Mouse (Mus musculus) spleen, adult 2 months (tissue): Measurements from ENCODE around the gene Dapp1. TPM values are rescaled to one million over a fixed set of nuclear protein-coding genes. Genes with fewer than 3 reads are reported as not detected.

ENCODE experiments used
- DNase-seq, 2 experiments: peaks; one replicate each; pipeline versions ENCODE4 v3.0.0 to v3.0.0-alpha.2; 2012 to 2021; ENCODE audit warnings: low spot score in 2 of 2, low read depth in 1 of 2
- H3K27ac ChIP-seq: fragments of 200-500 bp; 2 replicates; pipeline ENCODE4 v1.5.1; 2012; ENCODE audit warnings: low read length, inconsistent platforms; ENCODE audit not compliant: insufficient read depth
- H3K27me3 ChIP-seq: fragments of 200-500 bp; 2 replicates; pipeline ENCODE4 v1.6.1; 2012; ENCODE audit warnings: mild to moderate bottlenecking, moderate library complexity, low read length, inconsistent platforms; ENCODE audit not compliant: control insufficient read depth, insufficient read depth
- H3K36me3 ChIP-seq: fragments of 200-500 bp; 2 replicates; pipeline ENCODE4 v1.6.1; 2012; ENCODE audit warnings: mild to moderate bottlenecking, low read length, inconsistent platforms; ENCODE audit not compliant: control insufficient read depth, insufficient read depth
- H3K4me1 ChIP-seq: fragments of 200-500 bp; 2 replicates; pipeline ENCODE4 v1.6.1; 2011; ENCODE audit warnings: inconsistent platforms; ENCODE audit not compliant: control insufficient read depth, insufficient read depth, insufficient read length
- H3K4me3 ChIP-seq: fragments of 200-500 bp; 2 replicates; pipeline ENCODE4 v1.5.1; 2011; ENCODE audit warnings: mild to moderate bottlenecking, inconsistent platforms; ENCODE audit not compliant: insufficient read depth, insufficient read length; ENCODE audit errors: extremely low read depth
- CTCF ChIP-seq: fragments of 200-500 bp; IDR thresholded peaks from 2 replicates; pipeline ENCODE4 v1.5.1; 2011; ENCODE audit warnings: mild to moderate bottlenecking, inconsistent platforms; ENCODE audit not compliant: insufficient read depth, insufficient read length, insufficient replicate concordance; ENCODE audit errors: extremely low read depth
- POLR2A ChIP-seq: fragments of 200-500 bp; IDR thresholded peaks from 2 replicates; pipeline ENCODE4 v1.6.1; 2011; ENCODE audit warnings: low read depth, low read length, inconsistent platforms
- WGBS: fragments of 180-500 bp; shearing (Covaris S2); methylation state at CpG from one replicate; pipeline ENCODE4 v1.1.7; 2018; 5-methylcytosine and 5-hydroxymethylcytosine counted together
- polyA plus RNA-seq: library from polyadenylated mRNA; depleted of rRNA; stranded (reverse); fragments of >200 nt; gene quantifications from 2 replicates; pipeline ENCODE4 v1.2.3, GENCODE M21; 2012; rRNA removed

The Dapp1 gene
- polyA plus RNA-seq, result 11.9 and 13.5 TPM in 2 replicates

GRCm38 (mm10) chr3:137981382-137981750, at the start of gene Dapp1:
Gene Dapp1 (minus strand): TSS chr3:137981545.
- H3K4me1 ChIP-seq, result no peaks in the 10 kb centered on the region; the same call in 1 of the 2 replicates
- peaks cover 3% of the 10 kb centered on the region for H3K36me3 ChIP-seq
- DNase-seq, result peak; percentile 83 to 84
- peak within 1 kb of the TSS; percentile 98 for H3K27ac ChIP-seq
- no peaks in the 10 kb centered on the region for H3K27me3 ChIP-seq
- H3K4me3 ChIP-seq, result peak within 1 kb of the TSS; percentile 96
- 0% methylated on average over 10 of the region's 10 CpGs for WGBS
- TF ChIP-seq CTCF (no peak), POLR2A (peak; percentile 94)

GRCm38 (mm10) chr3:138030563-138030962, 49.2 kb upstream of the Dapp1 start:
- H3K36me3 ChIP-seq, result no peaks in the 10 kb centered on the region
- no peaks in the 10 kb centered on the region for H3K27me3 ChIP-seq
- no peaks in the 10 kb centered on the region for H3K4me1 ChIP-seq
- no peak for DNase-seq
- TF ChIP-seq CTCF (no peak), POLR2A (no peak)
- WGBS, result 67% methylated on average over 6 of the region's 6 CpGs
- H3K4me3 ChIP-seq, result no peak overlapping the region
- no peak overlapping the region for H3K27ac ChIP-seq

DNA sequence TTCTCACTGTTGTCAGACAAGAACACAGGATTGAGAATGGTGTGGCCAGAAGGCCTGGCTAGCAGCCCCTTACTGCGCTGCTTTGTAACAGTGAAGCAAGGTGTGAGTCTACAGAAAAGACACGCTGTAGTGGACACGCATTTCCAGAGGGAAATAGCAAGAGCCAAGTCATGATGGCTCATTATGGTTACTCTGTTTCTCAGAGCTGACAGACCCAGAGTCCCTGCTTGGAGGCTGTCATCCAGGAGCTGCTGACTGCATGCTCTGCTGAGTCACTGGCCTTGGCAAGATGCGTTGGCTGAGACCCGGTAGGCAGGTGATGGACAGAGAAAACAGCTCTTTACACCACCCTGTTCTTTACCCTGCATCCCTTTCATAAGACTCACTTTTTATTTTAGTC, 48.0 kb upstream of the Dapp1 start:
- Histone ChIP-seq H3K4me1 (no peaks in the 10 kb centered on the region), H3K27me3 (no peaks in the 10 kb centered on the region), H3K27ac (no peak overlapping the region), H3K36me3 (no peaks in the 10 kb centered on the region), H3K4me3 (no peak overlapping the region)
- TF ChIP-seq CTCF, result no peak
- no peak for TF ChIP-seq POLR2A
- no peak for DNase-seq
- WGBS, result 74% methylated on average over 5 of the region's 5 CpGs

- DNase-seq, result no peak
- H3K27me3 ChIP-seq, result no peaks in the 10 kb centered on the region
- 73% methylated on average over 5 of the region's 5 CpGs for WGBS
- no peaks in the 10 kb centered on the region for H3K36me3 ChIP-seq
- no peaks in the 10 kb centered on the region for H3K4me1 ChIP-seq
- no peak overlapping the region for H3K4me3 ChIP-seq
- TF ChIP-seq CTCF (no peak), POLR2A (no peak)
- H3K27ac ChIP-seq, result no peak overlapping the region
These were observed 46.4 kb upstream of the Dapp1 start for GRCm38 (mm10) chr3:138027575-138028362.

- no peak for DNase-seq
- no peak for TF ChIP-seq CTCF
- no peak for TF ChIP-seq POLR2A
- Histone ChIP-seq H3K27ac (no peak overlapping the region), H3K36me3 (no peaks in the 10 kb centered on the region), H3K4me3 (no peak overlapping the region), H3K4me1 (no peaks in the 10 kb centered on the region), H3K27me3 (no peaks in the 10 kb centered on the region)
- 46% methylated on average over 10 of the region's 10 CpGs for WGBS
These were observed 44.9 kb upstream of the Dapp1 start for GRCm38 (mm10) chr3:138026286-138026685.

DNA sequence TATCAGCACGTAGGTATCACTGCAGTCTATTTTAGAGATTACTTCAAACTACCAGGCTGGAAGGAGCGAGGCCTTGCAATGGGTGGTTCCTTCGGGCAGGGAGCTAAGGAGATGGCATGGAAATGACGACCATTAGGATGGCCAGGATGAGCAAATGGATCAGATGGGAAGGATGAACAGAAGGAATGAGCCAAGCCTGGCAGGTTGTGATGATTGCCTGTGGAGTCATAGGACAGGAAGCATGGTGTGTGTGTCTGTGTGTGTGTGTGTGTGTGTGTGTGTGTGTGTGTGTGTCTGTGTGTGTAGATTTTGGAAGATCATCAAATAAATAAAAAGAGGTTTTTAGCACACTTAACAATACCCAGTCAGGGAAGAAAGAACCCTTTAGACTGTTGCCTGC, 41.3 kb upstream of the Dapp1 start:
- Histone ChIP-seq H3K36me3 (no peaks in the 10 kb centered on the region), H3K27me3 (no peaks in the 10 kb centered on the region), H3K4me1 (no peaks in the 10 kb centered on the region), H3K4me3 (no peak overlapping the region), H3K27ac (no peak overlapping the region)
- TF ChIP-seq POLR2A (no peak), CTCF (no peak)
- WGBS, result 97% methylated on average over 4 of the region's 4 CpGs
- no peak for DNase-seq

DNA sequence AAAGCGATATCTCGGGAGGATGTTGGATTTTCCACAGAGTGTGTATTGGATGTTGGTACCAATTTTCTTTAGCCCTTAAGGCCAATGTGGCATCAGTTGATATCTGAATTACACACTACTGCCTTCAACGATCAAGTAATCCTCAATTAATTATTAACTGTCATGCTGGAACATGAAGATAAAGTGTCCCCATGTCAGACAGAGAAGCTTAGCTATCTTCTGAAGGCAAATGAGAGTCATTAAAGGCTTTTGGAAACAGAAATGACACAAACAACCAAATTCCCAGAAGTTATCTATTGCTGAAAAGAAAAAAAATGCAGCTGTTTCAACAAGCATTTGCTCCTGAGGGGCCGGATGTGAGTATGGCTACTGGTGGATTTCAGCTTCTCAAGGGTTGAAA, 40.7 kb upstream of the Dapp1 start:
- no peak for DNase-seq
- Histone ChIP-seq H3K4me1 (no peaks in the 10 kb centered on the region), H3K36me3 (no peaks in the 10 kb centered on the region), H3K4me3 (no peak overlapping the region), H3K27me3 (no peaks in the 10 kb centered on the region), H3K27ac (no peak overlapping the region)
- 89% methylated on average over 4 of the region's 4 CpGs for WGBS
- TF ChIP-seq POLR2A (no peak), CTCF (no peak)
